Mouse (Mus musculus) midbrain, embryonic 15.5 days (tissue): ENCODE data around the gene Glmn. TPM values are rescaled to one million over a fixed set of nuclear protein-coding genes. Genes with fewer than 3 reads are reported as not detected.

Experiments
- ATAC-seq: fragments of 200-750 bp; cut with Nextera tagmentation; replicated peaks from 2 replicates; pipeline ENCODE4 v1.8.0; 2017; ENCODE audit warnings: moderate TSS enrichment
- H3K27ac ChIP-seq: fragments of 300-500 bp; sonication (generic); 2 replicates; pipeline ENCODE4 v1.5.1; 2015; ENCODE audit warnings: mild to moderate bottlenecking, inconsistent platforms
- H3K27me3 ChIP-seq: fragments of 300-500 bp; sonication (generic); replicated peaks from 2 replicates; pipeline ENCODE4 v1.6.1; 2015; ENCODE audit warnings: inconsistent platforms
- H3K36me3 ChIP-seq: fragments of 300-500 bp; sonication (generic); replicated peaks from 2 replicates; pipeline ENCODE4 v1.6.1; 2015; ENCODE audit warnings: inconsistent platforms
- H3K4me1 ChIP-seq: fragments of 300-500 bp; sonication (generic); 2 replicates; pipeline ENCODE4 v1.6.1; 2015; ENCODE audit warnings: inconsistent platforms
- H3K4me2 ChIP-seq: fragments of 300-500 bp; sonication (generic); 2 replicates; pipeline ENCODE4 v1.6.1; 2015; ENCODE audit warnings: inconsistent platforms, mild to moderate bottlenecking, moderate library complexity
- H3K4me3 ChIP-seq: fragments of 300-500 bp; sonication (generic); 2 replicates; pipeline ENCODE4 v1.5.1; 2015; ENCODE audit warnings: mild to moderate bottlenecking, inconsistent platforms
- H3K9ac ChIP-seq: fragments of 300-500 bp; sonication (generic); 2 replicates; pipeline ENCODE4 v1.6.1; 2015; ENCODE audit warnings: mild to moderate bottlenecking, inconsistent platforms
- H3K9me3 ChIP-seq: fragments of 300-500 bp; sonication (generic); 2 replicates; pipeline ENCODE4 v1.6.1; 2016; ENCODE audit warnings: inconsistent platforms
- WGBS: fragments of 180-500 bp; shearing (Covaris S2); methylation state at CpG from one replicate; pipeline ENCODE4 v1.1.7; 2015; ENCODE audit warnings: mixed read lengths; 5-methylcytosine and 5-hydroxymethylcytosine counted together
- polyA plus RNA-seq: library from polyadenylated mRNA; unstranded; fragments of >200 nt; fragmentation: Nextera tagmentation; extraction: Ambion mirVana; gene quantifications from 2 replicates; pipeline ENCODE4 v1.2.1, GENCODE M21; 2015

Glmn gene
- polyA plus RNA-seq, 1 experiment from 2014 or later = 36.3 TPM

- WGBS = 53% methylated on average over 7 of the region's 7 CpGs
- 0 out of 2 replicates have a peak, but pooled peaks cover 9% of the 10 kb centered on the region for H3K36me3 ChIP-seq
- no peak overlapping the region for H3K4me3 ChIP-seq
- H3K27me3 ChIP-seq = no peaks in the 10 kb centered on the region
- H3K4me1 ChIP-seq = no peaks in the 10 kb centered on the region
- no peak overlapping the region for H3K9ac ChIP-seq
- H3K27ac ChIP-seq = no peak overlapping the region
- no peaks in the 10 kb centered on the region for H3K9me3 ChIP-seq
- no peak for ATAC-seq
- no peak overlapping the region for H3K4me2 ChIP-seq
These were observed 84.1 kb downstream of the Glmn start for GRCm38 (mm10) chr5:107513583-107513982.

- peaks cover 14% of the 10 kb centered on the region; the same call in 1 of the 2 replicates for H3K36me3 ChIP-seq
- whole genome bisulfite sequencing = 63% methylated on average over 2 of the region's 2 CpGs
- ATAC-seq = no peak
- H3K27ac ChIP-seq = no peak overlapping the region
- no peak overlapping the region for H3K4me3 ChIP-seq
- no peak overlapping the region for H3K4me2 ChIP-seq
- H3K27me3 ChIP-seq = no peaks in the 10 kb centered on the region
- H3K4me1 ChIP-seq = no peaks in the 10 kb centered on the region
- no peaks in the 10 kb centered on the region for H3K9me3 ChIP-seq
- no peak overlapping the region for H3K9ac ChIP-seq
These were observed 86.4 kb downstream of the Glmn start for GRCm38 (mm10) chr5:107511326-107511725.

GRCm38 (mm10) chr5:107510503-107510902, 87.2 kb downstream of the Glmn start:
- Histone ChIP-seq H3K27me3 (no peaks in the 10 kb centered on the region), H3K4me3 (no peak overlapping the region), H3K9ac (no peak overlapping the region), H3K4me1 (no peaks in the 10 kb centered on the region), H3K4me2 (no peak overlapping the region), H3K36me3 (peaks cover 18% of the 10 kb centered on the region), H3K27ac (no peak overlapping the region), H3K9me3 (no peaks in the 10 kb centered on the region)
- 89% methylated on average over 10 of the region's 10 CpGs for WGBS
- no peak for ATAC-seq

- H3K4me1 ChIP-seq = no peaks in the 10 kb centered on the region
- H3K4me2 ChIP-seq = no peak within 1 kb of the TSS
- no peak within 1 kb of the TSS for H3K9ac ChIP-seq
- no peak for ATAC-seq
- H3K27me3 ChIP-seq = no peaks in the 10 kb centered on the region
- 90% methylated on average over 4 of the region's 4 CpGs for WGBS
- no peaks in the 10 kb centered on the region for H3K9me3 ChIP-seq
- no peak within 1 kb of the TSS for H3K27ac ChIP-seq
- peaks cover 25% of the 10 kb centered on the region for H3K36me3 ChIP-seq
- no peak within 1 kb of the TSS for H3K4me3 ChIP-seq
These were observed 90.4 kb downstream of the Glmn start, which contains the start of gene Gm42669 for GRCm38 (mm10) chr5:107507321-107507720. Gene Gm42669, plus strand, starts transcription at chr5:107507621.

- H3K4me2 ChIP-seq = no peak overlapping the region
- H3K9me3 ChIP-seq = no peaks in the 10 kb centered on the region
- H3K27me3 ChIP-seq = no peaks in the 10 kb centered on the region
- H3K27ac ChIP-seq = no peak overlapping the region
- H3K36me3 ChIP-seq = peaks cover 13% of the 10 kb centered on the region
- no peak for ATAC-seq
- peaks cover 12% of the 10 kb centered on the region for H3K4me1 ChIP-seq
- H3K4me3 ChIP-seq = no peak overlapping the region
- WGBS = 77% methylated on average over 1 of the region's 1 CpGs
- H3K9ac ChIP-seq = no peak overlapping the region
These were observed 96.9 kb downstream of the Glmn start for GRCm38 (mm10) chr5:107500741-107501140.

- no peaks in the 10 kb centered on the region for H3K9me3 ChIP-seq
- H3K9ac ChIP-seq = no peak overlapping the region
- peaks cover 12% of the 10 kb centered on the region for H3K4me1 ChIP-seq
- WGBS = 82% methylated on average over 5 of the region's 5 CpGs
- no peak overlapping the region for H3K27ac ChIP-seq
- ATAC-seq = no peak
- no peak overlapping the region for H3K4me2 ChIP-seq
- H3K36me3 ChIP-seq = peaks cover 7% of the 10 kb centered on the region; the same call in 1 of the 2 replicates
- no peak overlapping the region for H3K4me3 ChIP-seq
- no peaks in the 10 kb centered on the region for H3K27me3 ChIP-seq
These were observed 97.7 kb downstream of the Glmn start for GRCm38 (mm10) chr5:107499891-107500535.

Other genes with a start within 250 kb of the Glmn start
- 1.6 and 2.2 TPM in 2 replicates for gene Ephx4, start 195.2 kb downstream of the Glmn start, polyA plus RNA-seq
- gene Lpcat2b, start 166.3 kb downstream of the Glmn start, polyA plus RNA-seq = not detected in 2 replicates
- gene Btbd8, start 159.9 kb downstream of the Glmn start, polyA plus RNA-seq = 22.4 and 22.5 TPM in 2 replicates
- 0.41 and 0.81 TPM in 2 replicates for gene Gm42669, start 90.3 kb downstream of the Glmn start, polyA plus RNA-seq
- gene 1700028K03Rik, start 63.2 kb downstream of the Glmn start, polyA plus RNA-seq = 0.39 and 0.72 TPM in 2 replicates
- gene Rpap2, start 515 bp downstream of the Glmn start, polyA plus RNA-seq = 21.3 and 23.2 TPM in 2 replicates
- gene Gfi1, start 128.1 kb upstream of the Glmn start, polyA plus RNA-seq = not detected in 2 replicates
- 0.13 and 0.22 TPM in 2 replicates for gene Ube2d2b, start 232.2 kb upstream of the Glmn start, polyA plus RNA-seq